Mouse (Mus musculus) olfactory bulb, adult 2 months (tissue): Measurements from ENCODE around the gene Dnah12.
A peak's percentile ranks its signal among the peaks of the same experiment; 100 is the strongest.

Experiments used
- CTCF ChIP-seq: fragments of 200-500 bp; IDR thresholded peaks from 2 replicates; pipeline ENCODE4 v1.5.1; 2012; ENCODE audit warnings: low read depth, mild to moderate bottlenecking, low read length, moderate library complexity; ENCODE audit not compliant: insufficient read depth
- POLR2A ChIP-seq: fragments of 200-500 bp; IDR thresholded peaks from 2 replicates; pipeline ENCODE4 v1.6.1; 2012; ENCODE audit warnings: mild to moderate bottlenecking, low read depth, low read length, moderate library complexity; ENCODE audit not compliant: insufficient read depth

DNA sequence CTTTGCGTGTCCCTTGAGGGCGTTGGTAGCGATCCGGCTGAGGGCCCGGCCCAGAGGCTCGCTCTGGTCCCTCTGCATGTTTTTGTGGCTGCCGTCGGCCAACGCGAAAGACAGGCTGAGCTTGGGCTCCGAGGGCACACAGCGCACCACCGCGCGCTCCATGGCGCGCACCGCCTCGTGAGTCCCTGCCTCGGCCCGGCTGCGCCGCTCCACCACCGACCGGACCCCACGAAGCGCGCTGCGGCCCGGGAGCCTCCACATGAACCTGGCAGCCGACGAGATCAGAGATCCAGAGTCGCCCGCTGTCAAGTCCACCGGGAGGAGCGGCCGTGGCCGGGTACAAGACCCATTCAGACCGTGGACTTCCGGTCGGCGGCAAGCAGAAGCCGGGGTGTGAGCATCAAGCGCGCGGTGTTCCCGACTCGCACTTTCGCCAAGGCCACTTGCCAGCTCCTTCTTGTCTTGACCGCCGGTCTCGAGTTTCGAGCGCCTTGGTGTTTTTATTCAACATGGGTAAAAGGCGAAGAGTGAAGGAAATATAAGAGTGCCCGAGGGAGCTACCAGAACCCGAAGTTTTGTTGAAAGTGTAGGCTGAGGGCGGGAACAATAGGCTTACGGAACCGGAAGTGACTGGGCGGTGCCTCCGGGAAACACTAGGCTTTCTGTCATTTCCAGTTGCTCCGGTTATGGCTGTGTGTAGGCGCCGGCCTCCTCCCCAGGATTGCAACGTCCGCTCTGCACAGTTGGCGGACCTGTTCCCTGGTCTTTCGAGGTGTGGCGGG lies 23.6 kb upstream of the Dnah12 start, which contains the start of gene Pde12:
- TF ChIP-seq CTCF = no peak
- TF ChIP-seq POLR2A = peak; percentile 69
